Mouse (Mus musculus) mesoderm, embryonic 11.5 days (tissue): ENCODE data around the gene Defb42.

Source experiments
- DNase-seq: peaks from one replicate; pipeline ENCODE4 v3.0.0-alpha.2; 2012; ENCODE audit warnings: low read depth, low spot score

The Defb42 gene

DNA sequence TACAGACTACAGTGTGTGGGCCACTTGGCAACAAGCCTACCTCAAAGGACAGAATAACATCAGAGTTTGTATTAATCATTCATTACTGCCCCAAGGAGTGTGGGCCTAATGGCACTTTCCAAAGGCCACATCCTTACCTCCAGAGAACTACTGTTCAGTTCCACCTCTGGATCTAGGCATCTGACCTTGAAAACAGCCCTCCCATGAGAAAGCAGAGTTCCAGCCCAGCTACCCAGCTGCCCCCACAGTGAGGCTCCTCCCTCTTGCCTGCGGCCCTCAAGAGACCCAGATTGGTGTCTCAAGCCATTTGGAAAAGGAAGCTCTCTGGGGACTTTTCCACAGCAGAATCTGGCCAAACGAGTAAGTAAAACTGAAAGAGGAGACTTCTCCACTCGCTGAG lies at the start of gene Defb42:
TSS of gene Defb42 (plus strand) at position 301 of the 400 bp plus-strand sequence.
- DNase-seq = no peak

DNA sequence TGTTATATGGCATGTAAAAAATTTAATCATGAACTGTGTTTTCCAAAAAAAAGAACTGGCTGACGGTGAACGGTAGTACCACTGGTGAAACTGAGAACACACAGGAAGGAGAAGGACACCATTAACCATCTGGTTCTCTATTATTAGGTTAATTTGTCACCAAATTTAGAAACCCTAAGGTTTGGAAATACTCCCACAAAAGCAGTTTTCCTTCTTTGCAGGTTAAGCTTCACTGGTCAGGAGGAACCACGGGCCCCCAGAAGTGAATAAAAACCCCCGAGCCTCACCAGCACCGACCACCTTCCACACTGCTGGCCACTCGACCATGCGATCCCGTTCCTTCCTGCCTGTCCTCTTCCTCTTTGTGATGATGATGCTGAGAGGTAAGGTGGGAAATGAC lies 49.0 kb upstream of the Defb42 start, which contains the start of gene Defb47:
TSS of gene Defb47 (plus strand) at position 301 of the 400 bp plus-strand sequence.
- no peak for DNase-seq

DNA sequence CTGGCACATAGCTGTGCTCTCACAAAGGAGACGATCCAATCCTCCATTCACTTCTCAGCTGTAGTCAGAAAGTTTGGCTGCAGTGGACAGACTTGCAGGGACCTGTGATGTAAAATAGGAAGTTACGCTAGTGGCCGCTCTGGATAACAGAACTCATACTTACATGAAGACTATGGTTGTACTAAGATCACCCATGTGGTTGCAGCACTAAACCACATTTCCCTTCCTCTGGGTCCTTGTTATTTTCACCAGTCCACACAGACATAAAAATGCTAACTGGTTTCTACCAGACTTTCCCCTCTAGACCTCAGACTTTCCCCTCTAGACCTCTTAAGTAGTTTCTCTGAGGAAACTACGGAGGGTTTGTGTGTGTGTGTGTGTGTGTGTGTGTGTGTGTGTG lies 47.8 kb upstream of the Defb42 start:
- DNase-seq = no peak

DNA sequence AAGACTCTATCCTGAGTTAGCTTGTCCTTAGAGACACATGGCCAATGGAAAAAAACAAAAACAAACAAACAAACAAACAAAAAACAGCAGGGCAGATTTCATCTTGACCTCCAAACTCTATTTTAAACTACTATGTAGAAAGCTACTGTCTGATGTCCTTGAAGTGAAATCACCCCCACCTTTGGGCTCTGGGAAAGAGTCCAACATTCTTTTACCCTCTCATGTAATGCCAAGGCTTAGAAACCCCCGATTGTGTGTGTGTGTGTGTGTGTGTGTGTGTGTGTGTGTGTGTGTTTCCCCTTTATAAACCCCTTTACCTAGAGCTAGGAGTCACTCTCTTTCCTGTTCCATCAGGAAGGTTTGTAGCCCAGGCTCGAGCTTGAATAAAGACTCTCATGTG lies 44.2 kb upstream of the Defb42 start:
- DNase-seq = no peak

DNA sequence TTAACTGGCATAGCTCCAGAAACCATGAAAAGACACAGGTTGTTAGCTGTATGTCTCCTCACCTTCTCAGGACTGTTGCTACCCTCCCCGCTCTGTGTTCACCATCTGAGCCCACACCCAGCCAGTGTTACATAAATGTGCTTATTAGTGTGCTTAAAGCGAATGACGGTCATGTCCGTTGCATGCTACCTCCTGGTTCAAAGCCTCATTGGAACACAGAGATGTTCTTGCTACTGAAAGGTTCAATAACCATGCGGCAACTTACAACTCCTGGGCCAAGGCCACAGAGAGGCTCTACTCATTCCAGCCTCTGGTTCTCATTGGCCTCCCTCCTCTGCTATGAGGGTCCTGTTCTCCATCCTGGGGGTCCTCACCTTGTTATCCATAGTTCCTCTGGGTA lies 35.3 kb upstream of the Defb42 start, which contains the start of gene Defb43:
TSS of gene Defb43 (plus strand) at position 301 of the 400 bp plus-strand sequence.
- no peak for DNase-seq

DNA sequence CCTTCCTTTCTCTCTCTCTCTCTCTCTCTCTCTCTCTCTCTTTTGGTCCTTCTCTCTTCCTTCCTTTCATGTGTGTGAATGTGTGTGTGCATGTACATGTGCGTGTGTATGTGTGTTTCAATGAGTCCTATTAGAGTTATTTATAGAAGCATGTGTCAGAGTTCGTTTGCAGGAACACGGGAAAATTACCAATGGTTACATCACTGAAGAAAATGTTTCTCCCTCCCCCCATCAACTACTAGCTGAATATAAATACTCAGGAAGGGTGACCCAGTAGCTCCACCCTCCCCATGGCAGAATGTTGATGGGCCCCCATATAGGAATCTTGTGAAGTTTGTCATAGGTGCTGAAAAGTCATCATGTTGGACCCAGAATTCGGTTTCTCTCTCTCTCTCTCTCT lies 33.7 kb upstream of the Defb42 start:
- DNase-seq = no peak

DNA sequence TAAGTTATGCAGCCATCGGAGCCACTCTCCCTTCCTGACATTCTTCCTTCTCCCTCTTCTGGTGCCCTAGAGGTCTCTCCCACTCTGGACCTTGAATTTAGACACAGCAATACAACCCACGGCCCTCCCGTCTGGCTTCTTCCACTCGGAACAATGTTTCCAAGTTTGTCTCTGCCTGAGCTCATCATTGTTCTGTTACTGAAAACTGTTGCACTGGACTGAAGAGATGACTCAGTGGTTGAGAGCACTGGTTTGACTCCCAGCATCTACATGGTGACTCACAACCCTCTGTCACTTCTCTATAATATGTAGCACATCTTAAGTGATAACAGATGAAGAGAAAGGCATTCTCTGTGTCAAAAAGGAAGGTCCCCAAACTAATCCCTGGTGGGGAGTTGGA lies 32.1 kb upstream of the Defb42 start:
- no peak for DNase-seq

DNA sequence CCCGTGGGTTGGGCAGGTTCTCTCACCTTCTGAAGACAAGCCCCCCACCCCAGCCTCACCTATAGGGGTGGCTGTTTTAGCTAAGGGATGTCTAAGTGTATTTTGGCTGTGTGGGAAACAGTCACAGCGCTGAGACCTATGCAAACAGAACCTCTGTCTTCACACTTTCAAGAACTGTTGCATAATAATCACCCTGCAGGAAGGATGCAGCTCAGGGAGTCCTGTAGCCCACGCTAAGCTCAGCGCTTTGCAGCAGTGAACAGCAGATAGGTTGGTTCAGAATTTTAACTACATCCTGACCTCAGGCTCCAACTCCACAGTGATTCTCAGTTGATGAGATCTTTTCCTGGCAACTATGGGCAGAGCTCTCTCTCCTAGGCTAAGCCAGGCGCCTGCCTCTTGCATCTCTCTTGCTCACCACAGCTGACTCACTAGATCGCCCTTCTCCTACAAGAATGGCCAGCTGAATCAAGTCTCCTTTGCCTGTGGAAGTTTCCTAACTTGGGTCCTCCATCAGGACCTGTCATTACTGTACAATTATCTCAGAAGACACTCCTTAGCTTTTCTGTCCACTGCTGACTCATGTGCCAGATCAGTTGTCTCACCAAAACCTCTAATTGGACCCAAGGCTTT lies 26.2 kb upstream of the Defb42 start:
- DNase-seq = no peak

DNA sequence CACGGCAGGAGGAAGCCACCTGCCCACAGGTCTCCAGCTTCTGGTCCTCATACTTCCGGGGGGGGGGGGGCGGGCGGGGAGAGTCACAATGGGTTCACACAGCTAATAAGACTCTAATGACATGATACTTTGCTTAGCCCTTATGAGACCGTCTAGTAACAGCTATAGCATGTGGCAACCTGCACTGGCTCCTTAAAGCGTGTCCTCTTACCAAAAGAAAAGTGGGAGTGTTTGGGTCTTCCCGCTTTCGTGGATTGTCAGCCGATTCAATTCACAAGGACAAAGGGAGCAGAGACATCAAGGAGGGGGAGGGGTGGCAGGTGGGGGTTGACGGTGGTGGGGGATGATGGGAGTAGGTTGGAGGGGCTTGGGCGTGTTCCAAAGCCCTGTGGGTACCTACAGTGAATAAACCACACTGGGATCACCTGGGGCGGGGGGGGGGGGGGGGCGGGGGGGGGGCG lies 3.1 kb downstream of the Defb42 start, which contains the start of gene Defb30:
TSS of gene Defb30 (minus strand) at position 51 of the 461 bp plus-strand sequence.
- no peak for DNase-seq

DNA sequence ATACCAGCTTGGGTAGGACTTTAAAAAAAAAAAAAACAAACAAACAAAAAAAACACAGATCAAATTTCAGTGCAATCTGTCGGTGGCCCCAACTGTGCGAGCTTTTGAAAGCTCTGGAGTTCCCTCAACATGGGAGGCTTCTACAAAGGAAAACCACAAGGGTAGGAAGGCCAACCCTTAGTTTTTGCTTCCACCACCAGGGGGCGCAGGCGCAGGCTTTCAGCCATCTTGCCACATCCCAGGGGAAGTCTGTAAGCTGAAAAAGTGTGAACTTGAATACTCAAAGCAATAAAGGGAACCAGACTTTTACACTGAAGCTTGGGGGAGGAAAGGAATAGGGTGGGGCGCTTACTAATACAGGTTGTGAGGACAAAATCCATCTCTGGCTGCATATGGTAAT lies 4.0 kb downstream of the Defb42 start:
- peak; percentile 61 for DNase-seq

DNA sequence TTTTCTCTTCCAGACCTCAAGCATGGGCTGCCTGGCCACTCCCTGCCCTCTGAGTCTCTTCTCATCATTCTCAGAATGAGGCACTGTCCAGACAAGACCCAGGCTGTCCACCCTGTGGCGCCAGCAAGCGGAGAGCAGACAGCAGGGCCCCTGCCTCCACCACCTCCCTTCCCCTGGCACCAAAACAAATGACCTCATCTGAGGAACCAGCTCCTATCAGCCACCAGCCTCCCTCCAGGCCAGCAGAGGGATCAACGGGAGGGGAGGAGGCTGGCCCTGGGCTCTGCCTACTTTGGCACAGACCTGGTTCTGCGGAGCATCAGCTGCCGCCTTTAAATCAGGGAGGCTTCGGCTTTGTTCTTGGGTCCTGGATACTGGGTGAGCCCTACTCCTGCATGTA lies 7.9 kb downstream of the Defb42 start:
- DNase-seq = peak; percentile 37

DNA sequence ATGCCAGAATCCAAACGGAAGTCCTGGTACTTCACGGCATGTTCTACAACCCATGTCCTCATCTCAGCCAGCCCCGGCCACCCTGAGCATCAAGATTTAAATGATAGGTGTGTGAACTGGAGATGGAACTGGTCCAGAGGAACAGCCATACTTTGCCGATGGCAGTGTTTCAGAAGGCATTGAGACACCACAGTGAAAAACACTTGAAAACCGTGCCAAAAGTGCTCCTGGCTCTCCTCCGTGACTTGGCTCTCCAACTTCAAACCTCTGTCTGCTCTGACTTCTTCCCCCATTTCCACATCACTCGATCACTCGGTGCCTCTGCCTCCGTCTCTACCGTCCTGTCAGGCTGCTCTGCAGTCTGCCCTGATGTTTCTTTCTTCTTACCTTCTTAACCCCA lies 13.6 kb downstream of the Defb42 start:
- no peak for DNase-seq

DNA sequence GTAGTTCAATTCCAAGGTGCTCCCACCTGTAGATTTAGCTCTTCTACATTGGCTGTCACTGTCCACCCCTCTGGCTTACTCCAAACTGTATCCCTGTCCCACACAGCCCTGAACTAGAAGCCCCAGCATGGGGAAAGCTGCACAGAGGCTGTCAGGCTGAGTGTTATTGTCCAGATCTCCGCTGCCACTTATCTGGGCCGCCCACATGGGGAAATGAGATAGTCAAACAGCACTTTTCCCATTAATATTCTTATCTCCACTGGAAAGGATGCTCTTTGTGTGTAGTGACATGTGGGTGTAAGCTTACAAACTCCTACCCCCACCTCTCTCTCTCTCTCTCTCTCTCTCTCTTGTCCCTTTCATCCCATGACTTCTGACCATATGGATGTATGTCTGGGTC lies 15.4 kb downstream of the Defb42 start:
- no peak for DNase-seq

DNA sequence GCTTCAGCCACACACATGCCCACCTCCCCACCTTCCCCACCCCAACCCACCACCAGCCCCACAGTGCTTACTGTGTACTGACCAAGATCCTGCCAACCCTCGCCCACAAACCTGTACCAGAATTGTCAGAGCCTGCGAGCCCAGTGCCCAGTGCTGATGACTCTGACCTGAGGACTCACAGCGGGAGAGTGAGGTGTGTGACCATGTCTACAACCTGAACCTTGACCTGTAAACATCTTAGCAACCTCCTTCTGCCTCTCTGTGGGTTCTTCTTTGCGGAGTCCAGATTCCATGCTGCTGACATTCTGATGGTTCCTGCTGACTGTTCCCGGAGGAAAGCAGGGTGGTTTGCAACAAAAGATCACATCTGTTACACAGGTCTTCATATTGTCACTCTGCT lies 18.6 kb downstream of the Defb42 start:
- DNase-seq = no peak

DNA sequence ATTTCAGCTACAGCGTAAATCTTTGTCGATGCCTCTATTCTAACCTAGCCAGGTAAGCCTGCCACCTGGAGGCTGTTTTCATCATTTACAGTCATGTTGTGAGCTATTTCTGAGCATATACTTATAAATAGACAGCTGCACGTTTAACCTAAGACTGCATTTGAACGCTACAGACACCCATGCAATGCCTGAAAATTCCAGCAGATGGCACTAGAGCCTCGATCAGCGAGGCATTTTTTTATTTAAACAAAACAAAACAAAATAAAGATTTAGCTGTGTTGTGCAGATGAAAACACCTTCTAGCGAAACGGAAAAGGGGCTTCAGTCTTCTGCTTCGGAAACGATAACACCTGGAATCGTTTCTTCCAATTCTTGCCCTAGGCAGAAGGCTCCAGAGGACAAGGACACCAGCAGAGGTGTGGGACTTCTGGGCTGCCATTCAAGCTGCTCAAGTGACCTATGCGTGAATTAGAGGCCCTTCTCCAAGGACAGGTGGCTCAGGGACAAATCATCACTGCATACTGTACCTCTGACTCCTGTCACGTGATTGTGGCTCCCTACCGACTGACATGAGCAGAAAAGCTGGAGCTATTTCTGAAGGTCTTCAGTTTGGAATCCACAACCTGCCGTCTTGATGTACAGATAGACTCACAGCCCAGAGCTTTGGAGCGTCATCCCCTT lies 20.0 kb downstream of the Defb42 start:
- DNase-seq = peak; percentile 71

DNA sequence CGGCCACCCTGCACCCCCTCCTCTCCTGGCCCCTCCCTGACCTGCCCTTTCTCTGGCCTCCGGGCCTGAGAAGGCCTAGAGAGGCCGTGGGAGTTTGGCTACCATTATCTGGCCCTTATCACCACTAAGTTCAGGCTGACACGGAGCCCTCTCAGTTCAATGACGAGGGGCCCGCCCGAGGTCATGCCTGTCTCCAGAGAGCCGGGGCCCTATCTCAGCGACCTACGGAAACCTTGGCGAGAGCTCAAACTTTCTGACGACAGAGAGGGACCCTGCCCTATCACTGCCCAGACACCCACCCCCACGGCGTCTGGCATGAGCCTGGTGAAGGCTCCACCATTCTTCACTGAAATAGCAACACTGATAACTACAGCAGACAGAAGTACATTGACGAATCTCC lies 20.9 kb downstream of the Defb42 start:
- DNase-seq = no peak
